Mouse (Mus musculus) spleen, adult 2 months (tissue): ENCODE measurements around the gene Lrrc4c. TPM values are rescaled to one million over a fixed set of nuclear protein-coding genes. Genes with fewer than 3 reads are reported as not detected.

Experiments
- DNase-seq, 2 experiments: peaks; one replicate each; pipeline versions ENCODE4 v3.0.0 to v3.0.0-alpha.2; 2012 to 2021; ENCODE audit warnings: low spot score in 2 of 2, low read depth in 1 of 2
- H3K27ac ChIP-seq: fragments of 200-500 bp; 2 replicates; pipeline ENCODE4 v1.5.1; 2012; ENCODE audit warnings: low read length, inconsistent platforms; ENCODE audit not compliant: insufficient read depth
- H3K27me3 ChIP-seq: fragments of 200-500 bp; 2 replicates; pipeline ENCODE4 v1.6.1; 2012; ENCODE audit warnings: mild to moderate bottlenecking, moderate library complexity, low read length, inconsistent platforms; ENCODE audit not compliant: control insufficient read depth, insufficient read depth
- H3K36me3 ChIP-seq: fragments of 200-500 bp; 2 replicates; pipeline ENCODE4 v1.6.1; 2012; ENCODE audit warnings: mild to moderate bottlenecking, low read length, inconsistent platforms; ENCODE audit not compliant: control insufficient read depth, insufficient read depth
- H3K4me1 ChIP-seq: fragments of 200-500 bp; 2 replicates; pipeline ENCODE4 v1.6.1; 2011; ENCODE audit warnings: inconsistent platforms; ENCODE audit not compliant: control insufficient read depth, insufficient read depth, insufficient read length
- H3K4me3 ChIP-seq: fragments of 200-500 bp; 2 replicates; pipeline ENCODE4 v1.5.1; 2011; ENCODE audit warnings: mild to moderate bottlenecking, inconsistent platforms; ENCODE audit not compliant: insufficient read depth, insufficient read length; ENCODE audit errors: extremely low read depth
- CTCF ChIP-seq: fragments of 200-500 bp; IDR thresholded peaks from 2 replicates; pipeline ENCODE4 v1.5.1; 2011; ENCODE audit warnings: mild to moderate bottlenecking, inconsistent platforms; ENCODE audit not compliant: insufficient read depth, insufficient read length, insufficient replicate concordance; ENCODE audit errors: extremely low read depth
- POLR2A ChIP-seq: fragments of 200-500 bp; IDR thresholded peaks from 2 replicates; pipeline ENCODE4 v1.6.1; 2011; ENCODE audit warnings: low read depth, low read length, inconsistent platforms
- WGBS: fragments of 180-500 bp; shearing (Covaris S2); methylation state at CpG from one replicate; pipeline ENCODE4 v1.1.7; 2018; 5-methylcytosine and 5-hydroxymethylcytosine counted together
- polyA plus RNA-seq: library from polyadenylated mRNA; depleted of rRNA; stranded (reverse); fragments of >200 nt; gene quantifications from 2 replicates; pipeline ENCODE4 v1.2.3, GENCODE M21; 2012

Gene Lrrc4c
- polyA plus RNA-seq, 1 experiment, result 0.43 TPM

DNA sequence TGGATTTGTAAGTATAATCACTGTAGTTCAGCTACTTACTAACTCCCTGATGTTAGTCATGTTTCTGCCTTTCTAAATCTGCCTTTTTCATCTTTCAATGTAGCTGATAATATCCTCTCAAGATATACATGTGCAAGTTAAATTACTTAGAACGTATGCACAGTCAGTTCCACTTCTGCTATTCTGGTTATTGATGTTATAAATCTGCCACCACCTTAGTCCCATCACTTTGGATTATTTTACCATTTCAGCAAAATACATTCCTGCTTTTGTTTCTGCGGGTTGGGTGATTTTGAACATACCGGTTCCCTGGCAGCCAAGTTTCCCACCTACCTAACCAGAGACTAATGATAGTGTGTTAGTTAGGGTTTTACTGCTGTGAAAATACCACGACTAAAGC, 860.4 kb downstream of the Lrrc4c start:
- no peak for DNase-seq
- H3K4me1 ChIP-seq, result no peaks in the 10 kb centered on the region
- no peak overlapping the region for H3K27ac ChIP-seq
- H3K27me3 ChIP-seq, result no peaks in the 10 kb centered on the region
- no peak for TF ChIP-seq CTCF
- TF ChIP-seq POLR2A, result no peak
- no peak overlapping the region for H3K4me3 ChIP-seq
- 86% methylated on average over 4 of the region's 4 CpGs for whole genome bisulfite sequencing
- no peaks in the 10 kb centered on the region for H3K36me3 ChIP-seq

DNA sequence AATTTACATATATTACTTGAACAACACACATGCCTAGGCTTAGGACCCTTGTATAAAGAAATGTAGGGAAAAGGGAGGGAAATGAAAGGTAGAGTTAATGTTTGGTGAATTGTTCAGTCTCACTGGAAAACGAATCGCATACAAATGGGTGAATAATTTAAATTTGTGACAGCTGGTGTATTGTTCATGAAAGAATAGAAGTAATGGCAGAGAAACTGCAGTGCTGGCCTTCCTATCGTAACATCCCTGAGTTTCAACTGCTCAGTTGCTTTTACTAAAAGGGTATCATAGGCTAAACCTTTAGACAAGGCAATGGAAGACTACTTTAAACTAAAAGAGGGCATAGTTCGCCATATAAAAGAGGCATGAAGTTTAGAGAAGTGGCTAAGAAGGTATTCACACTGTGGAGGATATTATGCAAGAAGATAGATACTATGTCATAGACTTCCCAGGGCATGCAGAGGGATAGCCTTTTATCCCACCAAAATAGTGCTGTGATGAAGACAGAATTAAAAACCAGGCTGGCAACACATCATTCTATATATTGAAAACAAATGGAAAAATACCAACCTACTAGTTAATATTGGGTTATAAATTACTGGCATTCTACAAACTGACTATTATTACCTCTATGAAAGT, 879.1 kb downstream of the Lrrc4c start:
- no peaks in the 10 kb centered on the region for H3K36me3 ChIP-seq
- WGBS, result 80% methylated on average over 4 of the region's 4 CpGs
- H3K4me3 ChIP-seq, result no peak overlapping the region
- no peak overlapping the region for H3K27ac ChIP-seq
- TF ChIP-seq POLR2A, result no peak
- no peak for TF ChIP-seq CTCF
- H3K27me3 ChIP-seq, result no peaks in the 10 kb centered on the region
- no peak for DNase-seq
- H3K4me1 ChIP-seq, result no peaks in the 10 kb centered on the region

DNA sequence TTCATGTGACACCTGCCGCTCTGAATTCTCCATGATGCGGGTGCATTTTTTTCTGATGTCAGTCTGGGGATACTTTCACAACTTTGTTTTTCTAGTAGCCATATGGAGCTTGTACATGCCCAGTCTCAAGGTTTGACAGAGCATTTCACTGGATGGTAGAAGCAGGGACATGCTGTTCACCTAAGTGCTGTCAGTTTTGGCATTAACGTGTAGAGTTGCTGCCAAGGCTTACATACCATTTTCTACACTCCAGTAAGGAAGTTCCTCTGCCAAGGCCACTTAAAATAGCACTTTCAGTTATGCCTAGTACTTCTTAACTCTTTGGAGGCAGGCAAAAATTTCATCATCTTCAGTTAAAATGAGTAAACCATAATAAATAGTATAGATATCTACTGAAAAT, 915.0 kb downstream of the Lrrc4c start:
- Histone ChIP-seq H3K4me1 (no peaks in the 10 kb centered on the region), H3K27me3 (no peaks in the 10 kb centered on the region), H3K36me3 (no peaks in the 10 kb centered on the region), H3K27ac (no peak overlapping the region), H3K4me3 (no peak overlapping the region)
- no peak for DNase-seq
- no peak for TF ChIP-seq POLR2A
- no peak for TF ChIP-seq CTCF
- WGBS, result 66% methylated on average over 3 of the region's 3 CpGs

DNA sequence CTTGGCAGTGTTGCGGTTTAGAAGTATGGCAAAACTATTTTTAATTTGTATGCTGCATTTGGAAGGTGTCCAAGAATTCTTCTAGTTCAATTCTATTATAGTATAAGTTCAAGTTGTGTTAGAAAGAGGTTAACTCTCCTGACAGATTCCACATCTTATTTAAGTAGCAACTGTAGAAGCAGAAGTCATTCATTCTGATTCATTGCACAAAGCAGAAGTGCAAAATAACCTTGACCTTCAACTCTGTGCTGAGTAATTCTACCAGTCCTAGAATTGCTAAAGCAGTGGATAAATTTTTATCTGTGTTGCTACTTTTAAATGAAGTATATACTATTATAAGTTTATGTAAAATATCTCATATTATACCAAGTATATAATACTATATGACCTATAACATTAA, 916.1 kb downstream of the Lrrc4c start:
- Histone ChIP-seq H3K4me3 (no peak overlapping the region), H3K27ac (no peak overlapping the region), H3K36me3 (no peaks in the 10 kb centered on the region), H3K4me1 (no peaks in the 10 kb centered on the region), H3K27me3 (no peaks in the 10 kb centered on the region)
- no peak for DNase-seq
- TF ChIP-seq POLR2A (no peak), CTCF (no peak)
- WGBS, result 69% methylated on average over 1 of the region's 1 CpGs

DNA sequence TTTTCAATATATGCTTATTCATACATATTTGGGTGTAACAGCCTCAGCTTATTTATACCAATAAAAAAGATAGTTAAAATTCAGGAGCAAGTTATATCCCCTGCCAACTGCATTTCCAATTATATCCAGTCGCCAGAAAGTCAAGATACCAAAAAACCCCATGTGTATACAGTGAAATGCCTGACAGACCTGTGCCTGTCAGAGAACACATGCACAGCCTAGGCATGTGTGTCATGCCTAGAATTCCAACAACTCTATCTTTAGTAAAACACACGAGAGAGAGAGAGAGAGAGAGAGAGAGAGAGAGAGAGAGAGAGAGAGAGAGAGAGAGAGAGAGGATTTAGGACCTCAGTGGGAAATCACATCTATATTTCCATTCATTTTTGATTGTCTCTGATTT, 956.7 kb downstream of the Lrrc4c start:
- H3K4me1 ChIP-seq, result no peaks in the 10 kb centered on the region
- no peaks in the 10 kb centered on the region for H3K36me3 ChIP-seq
- H3K27me3 ChIP-seq, result no peaks in the 10 kb centered on the region
- H3K27ac ChIP-seq, result no peak overlapping the region
- no peak for TF ChIP-seq CTCF
- no peak for TF ChIP-seq POLR2A
- no peak for DNase-seq
- no peak overlapping the region for H3K4me3 ChIP-seq
- 56% methylated on average over 2 of the region's 2 CpGs for WGBS

DNA sequence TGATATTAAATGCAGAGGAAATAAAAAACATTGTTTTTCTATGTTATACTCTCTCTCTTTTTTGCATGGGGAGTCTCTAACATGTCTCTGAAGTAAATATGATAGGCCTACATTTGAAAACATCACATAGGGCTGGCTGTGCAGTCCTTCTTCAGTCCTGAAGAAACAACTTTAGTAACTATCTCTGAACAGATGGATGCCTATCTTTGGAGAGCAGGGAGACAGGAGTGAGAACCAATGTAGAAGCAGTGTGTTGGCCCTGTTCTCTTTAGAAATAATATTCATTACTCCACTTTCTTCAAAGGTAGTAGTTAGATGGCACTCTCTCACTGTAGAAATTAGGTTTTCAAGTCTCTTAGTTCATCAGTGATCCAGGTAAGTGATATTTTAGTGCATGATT, 967.0 kb downstream of the Lrrc4c start:
- Histone ChIP-seq H3K4me1 (no peaks in the 10 kb centered on the region), H3K27ac (no peak overlapping the region), H3K36me3 (no peaks in the 10 kb centered on the region), H3K27me3 (no peaks in the 10 kb centered on the region), H3K4me3 (no peak overlapping the region)
- no peak for DNase-seq
- TF ChIP-seq POLR2A (no peak), CTCF (no peak)

DNA sequence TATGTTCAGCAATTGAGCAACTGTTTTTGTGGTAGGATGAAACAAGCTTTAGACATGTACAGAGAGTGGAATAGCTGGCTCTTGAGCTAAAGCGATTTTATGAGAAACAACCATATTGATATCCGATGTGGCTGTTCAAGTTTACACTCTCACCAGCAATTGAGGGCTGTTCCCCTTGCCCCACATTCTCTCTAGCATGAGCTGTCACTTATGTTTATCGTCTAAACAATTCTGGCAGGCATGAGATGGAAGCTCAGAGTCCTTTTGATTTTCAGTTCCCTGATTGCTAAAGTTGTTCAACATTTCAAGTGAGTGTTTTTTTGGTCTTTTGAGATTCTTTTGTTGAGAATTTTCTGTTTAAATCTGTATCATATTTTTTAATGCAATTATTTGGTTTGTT, 976.2 kb downstream of the Lrrc4c start:
- Histone ChIP-seq H3K4me1 (no peaks in the 10 kb centered on the region), H3K27me3 (no peaks in the 10 kb centered on the region), H3K27ac (no peak overlapping the region), H3K36me3 (no peaks in the 10 kb centered on the region), H3K4me3 (no peak overlapping the region)
- no peak for DNase-seq
- WGBS, result 85% methylated on average over 3 of the region's 3 CpGs
- TF ChIP-seq CTCF (no peak), POLR2A (no peak)
